Mouse (Mus musculus): ENCODE results near the gene Fam20b.
A peak's percentile ranks its signal among the peaks of the same experiment; 100 is the strongest.

Gene Fam20b

DNA sequence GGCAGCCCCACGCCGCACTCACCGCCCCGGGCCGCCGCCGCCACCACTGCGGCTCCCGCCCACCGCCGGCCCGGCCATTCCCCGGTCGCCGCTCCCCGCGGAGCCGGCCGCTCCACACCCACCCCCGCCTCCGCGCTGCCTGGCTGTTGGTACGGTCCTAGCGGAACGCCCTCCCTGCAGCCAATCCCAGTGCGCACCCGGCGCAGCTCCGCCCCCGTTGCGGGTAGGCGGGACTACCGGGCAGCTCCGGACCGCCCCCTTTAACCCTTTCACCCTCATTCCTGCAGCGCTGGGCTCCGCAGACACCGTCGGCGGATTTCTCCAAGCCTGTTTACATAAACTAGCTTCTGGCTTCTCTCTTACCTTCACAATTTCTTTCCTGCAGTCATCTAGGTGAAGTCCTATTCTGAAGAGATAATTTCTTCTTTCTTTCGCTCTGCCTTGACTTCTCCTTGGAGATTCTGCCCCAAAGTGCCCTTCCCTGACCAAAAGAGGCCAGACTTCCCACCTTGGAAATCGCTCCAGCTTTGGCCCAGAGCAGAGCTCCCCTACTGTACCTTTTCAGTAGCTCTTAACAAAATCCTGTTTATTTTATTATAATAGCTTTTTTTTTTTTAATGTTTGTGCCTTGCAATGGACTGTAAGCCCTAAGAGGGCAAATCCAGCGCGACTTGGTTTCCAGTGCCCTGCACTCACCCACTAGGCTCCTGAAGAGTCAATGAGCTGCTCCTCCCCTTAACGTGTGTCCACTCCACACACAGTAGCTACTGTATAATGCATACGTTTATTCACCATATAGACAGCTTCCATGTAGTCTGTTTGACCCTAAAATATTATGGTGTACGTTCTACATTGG, at the start of gene Fam20b:
Gene Fam20b, minus strand, starts transcription at position 137 of the 856 bp plus-strand sequence.
- peak; percentile 96 for DNase-seq (ENCODE audit: low read depth, low spot score)

GRCm38 (mm10) chr1:156765311-156765710, 46.4 kb upstream of the Fam20b start:
- no peak for DNase-seq (ENCODE audit: low read depth, low spot score)

DNA sequence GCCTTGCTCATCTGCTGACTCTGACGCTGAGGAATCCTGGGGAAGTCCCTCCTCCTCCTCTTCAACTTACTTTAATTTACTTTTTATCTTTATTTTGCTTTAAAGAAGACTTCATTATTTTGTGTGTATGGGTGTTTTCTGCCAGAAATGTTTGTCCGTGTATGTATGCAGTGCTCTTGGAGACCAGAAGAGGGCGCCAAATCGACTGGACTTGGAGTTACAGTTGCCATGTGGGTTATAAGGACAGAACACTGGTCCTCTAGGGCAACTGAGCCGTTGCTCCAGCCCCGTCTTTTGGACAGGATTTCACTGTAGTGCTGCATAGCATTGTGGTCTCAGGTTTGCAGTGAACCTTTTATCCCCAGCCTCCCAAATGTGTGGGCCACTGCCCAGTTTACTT, 45.7 kb upstream of the Fam20b start:
- DNase-seq (ENCODE audit: low read depth, low spot score): no peak

DNA sequence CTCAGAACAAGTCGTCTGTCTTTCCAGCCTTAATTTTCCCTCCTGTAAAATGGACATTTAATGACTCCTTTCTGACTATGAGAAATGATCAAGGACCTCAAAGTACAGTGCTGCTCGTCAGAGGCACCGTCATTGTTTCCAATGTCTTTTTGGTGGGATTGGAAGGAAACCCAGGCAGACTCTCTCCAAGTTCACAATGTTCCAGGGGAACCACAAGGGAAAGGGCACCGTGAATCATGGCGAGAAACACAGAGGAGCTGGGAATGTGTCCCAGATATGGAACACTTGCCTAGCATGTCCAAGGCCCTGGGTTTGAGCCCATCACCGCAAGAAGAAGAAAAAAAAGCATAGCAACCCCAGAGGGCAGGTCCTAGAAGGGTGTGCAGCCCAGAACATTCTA, 44.4 kb upstream of the Fam20b start:
- DNase-seq (ENCODE audit: low read depth, low spot score): no peak

GRCm38 (mm10) chr1:156761430-156761801, 42.5 kb upstream of the Fam20b start:
- DNase-seq (ENCODE audit: low read depth, low spot score): no peak

DNA sequence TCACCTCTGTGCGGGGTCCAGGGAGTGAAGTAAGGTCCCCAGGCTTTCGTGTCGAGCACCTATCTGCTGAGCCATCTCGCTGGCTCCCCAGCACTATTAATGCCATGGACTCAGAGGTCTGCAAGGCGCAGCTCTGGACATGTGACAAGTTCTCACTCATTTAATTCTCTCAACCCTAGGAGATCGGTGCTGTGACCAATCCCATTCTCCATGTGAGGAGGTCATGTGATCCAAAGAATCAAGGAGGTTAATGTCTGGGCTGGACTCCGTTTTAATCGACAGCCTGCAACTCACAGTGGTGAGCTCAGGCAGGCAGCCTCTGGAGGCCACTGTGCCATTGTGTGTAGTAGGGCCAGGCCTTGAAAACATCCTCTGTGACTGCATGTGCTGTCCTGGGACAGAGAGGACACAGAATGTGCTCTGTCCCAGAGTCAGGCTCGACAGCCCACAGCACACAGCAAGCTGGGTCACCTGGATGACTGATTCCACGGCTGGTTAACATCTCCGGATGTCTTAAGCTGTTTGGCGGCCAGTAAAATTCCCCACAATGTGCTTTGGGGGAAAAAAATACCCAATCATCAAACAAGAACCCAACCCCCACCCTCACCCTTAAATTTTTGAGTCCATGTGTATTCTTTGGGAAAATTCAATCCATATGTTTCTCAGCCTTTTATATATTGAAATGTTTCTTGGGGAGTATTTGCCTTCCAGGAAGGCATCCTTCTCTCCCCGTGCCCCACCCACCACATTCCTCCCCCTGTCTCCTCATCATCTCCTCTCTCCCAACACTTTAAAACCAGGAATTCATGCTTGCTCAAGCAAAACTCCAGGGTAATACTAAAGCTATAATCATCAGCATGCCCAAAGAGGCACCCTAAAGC, 41.9 kb upstream of the Fam20b start:
- no peak for DNase-seq (ENCODE audit: low read depth, low spot score)

DNA sequence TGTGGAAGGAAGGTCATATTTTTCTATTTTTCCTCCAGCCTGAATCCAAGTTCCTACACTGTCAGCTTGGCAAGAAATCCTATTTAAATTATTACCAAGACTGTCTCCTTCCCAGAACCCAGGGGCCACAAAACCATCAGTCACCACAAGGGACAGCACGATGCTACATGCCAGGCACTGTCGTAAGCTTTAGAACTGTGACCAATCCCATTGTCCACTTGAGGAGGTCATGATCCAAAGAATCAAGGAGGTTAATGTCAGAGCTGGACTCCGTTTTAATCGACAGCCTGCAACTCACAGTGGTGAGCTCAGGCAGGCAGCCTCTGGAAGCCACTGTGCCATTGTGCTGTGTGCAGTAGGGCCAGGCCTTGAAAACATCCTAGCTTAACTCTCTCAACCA, 39.4 kb upstream of the Fam20b start:
- DNase-seq (ENCODE audit: low read depth, low spot score): no peak

DNA sequence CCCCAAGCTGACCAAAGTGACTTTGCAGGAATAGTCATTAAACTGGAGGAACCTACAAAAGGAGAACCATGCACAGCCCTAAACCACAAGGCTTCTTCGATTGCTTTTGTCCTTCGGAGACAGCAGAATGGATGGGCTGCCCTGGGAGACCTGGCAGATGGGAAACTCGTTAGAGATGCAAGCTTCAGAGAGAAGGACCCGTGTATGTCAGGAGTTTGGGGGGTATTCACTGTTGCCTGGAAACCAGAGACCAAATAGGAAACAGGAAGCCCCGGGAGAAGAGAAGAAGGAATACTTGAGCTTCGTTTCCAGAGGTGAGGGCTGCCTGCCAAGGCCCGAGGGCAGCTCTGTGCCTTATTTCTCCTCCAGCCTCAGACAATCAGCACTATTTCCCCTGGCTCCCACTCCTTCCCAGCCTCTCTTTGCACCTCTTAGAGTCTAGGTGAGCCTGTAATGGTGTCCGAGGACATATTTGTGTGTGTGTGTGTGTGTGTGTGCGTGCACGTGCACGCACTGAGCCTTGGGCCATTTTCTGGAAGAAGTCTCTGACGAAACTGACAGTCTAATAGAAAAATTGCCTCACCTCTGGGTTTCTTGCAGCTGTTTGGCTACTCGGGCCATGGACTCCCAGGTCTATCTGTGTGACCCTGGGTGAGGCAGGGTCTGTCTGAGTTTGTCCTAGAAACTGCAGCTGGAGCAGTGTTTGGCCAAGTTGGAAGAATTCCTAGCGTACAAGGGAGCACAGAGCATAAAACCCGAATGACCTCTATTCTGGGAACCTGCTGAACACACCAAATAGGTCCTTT, 35.9 kb upstream of the Fam20b start:
- DNase-seq (ENCODE audit: low read depth, low spot score): no peak

DNA sequence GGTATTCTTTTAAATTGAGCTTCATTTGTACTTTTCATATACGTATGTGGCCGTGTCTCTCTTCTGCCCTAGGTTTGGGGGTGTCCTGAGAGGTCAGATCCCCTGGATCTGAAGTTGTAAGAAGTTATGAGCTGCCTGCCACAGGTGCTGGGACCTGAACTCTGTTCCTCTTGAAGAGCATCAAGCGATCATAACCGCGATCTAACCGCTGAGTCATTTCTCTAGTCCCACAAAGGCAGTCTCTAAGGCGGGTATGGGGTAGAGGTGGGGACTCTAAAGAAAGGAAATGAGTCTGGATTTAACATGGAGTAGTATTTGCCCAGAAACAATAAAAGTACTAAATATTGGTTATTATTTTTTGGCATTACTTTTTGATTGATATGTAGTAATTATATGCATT, 34.1 kb upstream of the Fam20b start:
- no peak for DNase-seq (ENCODE audit: low read depth, low spot score)

GRCm38 (mm10) chr1:156752020-156752724, 33.3 kb upstream of the Fam20b start:
- peak; percentile 80 for DNase-seq (ENCODE audit: low read depth, low spot score)

DNA sequence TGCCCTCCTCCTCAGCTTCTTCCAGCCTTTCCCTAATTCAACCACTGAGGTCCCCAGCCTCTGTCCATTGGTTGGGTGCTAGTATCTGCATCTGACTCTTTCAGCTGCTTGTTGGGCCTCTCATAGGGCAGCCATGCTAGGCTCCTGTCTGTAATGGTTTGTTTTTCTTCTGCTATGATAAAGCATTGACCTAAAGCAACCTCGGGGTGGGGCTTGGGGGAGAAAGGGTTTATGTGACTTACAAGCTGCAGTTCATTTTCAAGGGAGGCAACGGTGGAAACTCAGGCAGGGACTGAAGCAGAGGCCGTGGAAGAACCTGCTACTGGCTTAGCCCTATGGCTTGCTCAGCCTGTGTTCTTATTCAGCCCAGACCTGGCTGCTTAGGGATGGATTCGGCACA, 31.4 kb upstream of the Fam20b start:
- DNase-seq (ENCODE audit: low read depth, low spot score): no peak

DNA sequence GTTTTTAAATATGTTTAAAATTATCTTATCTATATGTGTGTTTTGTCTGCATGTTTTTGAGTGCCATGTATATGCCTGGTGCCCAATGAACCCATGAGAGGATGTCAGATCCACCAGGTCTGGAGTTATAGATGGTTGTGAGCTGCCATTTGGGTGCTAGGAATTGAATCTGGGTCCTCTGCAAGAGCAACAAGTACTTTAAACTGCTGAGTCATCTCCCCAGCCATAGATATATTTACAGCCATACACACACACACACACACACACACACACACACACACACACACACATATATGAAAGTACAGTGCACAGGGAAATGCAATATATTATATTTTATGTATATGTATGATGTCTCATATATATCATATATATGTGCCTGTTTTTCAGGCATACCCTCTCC, 30.2 kb upstream of the Fam20b start:
- DNase-seq (ENCODE audit: low read depth, low spot score): no peak

DNA sequence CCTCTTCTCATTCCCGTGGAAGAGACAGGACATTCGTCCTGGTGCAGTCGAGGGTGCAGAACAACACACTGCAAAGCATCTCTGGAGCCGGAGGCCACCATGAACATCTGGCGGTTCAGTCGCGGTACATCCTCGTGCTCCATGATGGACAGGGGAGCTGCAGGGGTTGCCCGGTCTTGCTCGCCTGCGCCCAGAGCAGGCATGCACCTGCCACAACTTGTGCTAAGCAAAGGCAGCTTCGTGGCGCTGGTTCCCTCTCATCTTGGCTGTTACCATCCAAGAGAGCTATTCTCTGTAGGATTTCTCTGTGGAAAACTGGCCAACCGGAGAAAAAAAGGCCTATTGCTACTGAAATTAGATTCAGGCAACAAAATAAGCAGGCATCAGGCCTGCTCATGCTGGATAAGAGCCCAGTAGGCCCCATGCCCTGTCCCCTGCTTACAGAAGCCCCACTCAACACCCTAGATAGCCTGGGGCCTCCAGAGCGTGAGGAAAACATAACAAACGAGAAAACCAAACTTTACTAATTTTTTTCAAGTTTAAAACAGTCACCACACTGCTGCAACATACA, 29.6 kb upstream of the Fam20b start:
- DNase-seq (ENCODE audit: low read depth, low spot score): no peak

DNA sequence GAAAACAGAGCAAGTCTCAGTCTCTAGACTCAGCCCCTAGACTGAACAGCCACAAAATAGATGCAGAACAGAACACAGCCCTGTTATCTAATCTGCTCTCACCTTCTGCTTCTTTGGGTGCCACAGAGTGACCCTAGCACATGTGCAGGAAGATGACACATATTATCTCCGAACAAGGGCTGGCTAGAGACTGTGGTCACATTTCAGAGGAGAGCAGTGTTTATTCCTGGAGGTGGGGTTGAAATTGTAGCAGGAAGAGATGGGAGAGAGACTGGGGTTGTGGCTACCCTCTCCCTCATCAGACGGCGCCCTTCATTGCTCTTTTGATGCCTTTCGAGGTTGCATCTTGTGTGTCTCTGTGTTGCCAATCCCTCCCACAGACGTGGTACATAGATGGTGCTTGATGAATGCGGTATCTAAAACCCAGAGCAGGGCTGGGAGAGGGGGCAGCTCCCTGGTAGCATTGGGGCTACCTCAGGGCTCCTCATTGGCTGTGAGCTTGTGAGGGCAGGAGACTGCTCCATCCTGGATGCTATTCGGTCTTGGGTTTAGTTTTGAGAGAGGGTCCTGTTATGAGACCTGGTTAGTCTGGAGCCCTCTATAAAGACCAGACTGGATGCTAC, 26.4 kb upstream of the Fam20b start:
- DNase-seq (ENCODE audit: low read depth, low spot score): no peak

- DNase-seq (ENCODE audit: low read depth, low spot score): peak; percentile 70
Observed at GRCm38 (mm10) chr1:156741482-156742411, 22.9 kb upstream of the Fam20b start.

DNA sequence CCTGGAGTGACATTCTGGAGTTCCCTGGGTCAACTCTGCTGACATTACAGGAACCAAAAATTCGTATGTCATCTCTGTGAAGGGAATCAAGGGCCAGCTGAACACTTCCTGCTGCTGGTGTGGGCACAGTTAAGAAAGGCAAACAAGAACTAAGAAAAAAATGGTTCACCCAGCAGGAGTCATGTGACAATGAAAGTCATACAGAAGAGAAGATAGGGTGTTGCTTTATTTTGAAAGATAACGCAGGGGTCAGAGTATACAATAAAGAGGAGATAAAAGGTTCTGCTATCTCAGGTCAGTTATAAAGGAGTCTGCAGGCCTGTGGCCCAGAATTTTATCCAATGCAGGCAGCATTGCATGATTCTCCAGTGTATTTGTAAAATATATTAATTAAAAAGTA, 16.9 kb upstream of the Fam20b start:
- no peak for DNase-seq (ENCODE audit: low read depth, low spot score)

DNA sequence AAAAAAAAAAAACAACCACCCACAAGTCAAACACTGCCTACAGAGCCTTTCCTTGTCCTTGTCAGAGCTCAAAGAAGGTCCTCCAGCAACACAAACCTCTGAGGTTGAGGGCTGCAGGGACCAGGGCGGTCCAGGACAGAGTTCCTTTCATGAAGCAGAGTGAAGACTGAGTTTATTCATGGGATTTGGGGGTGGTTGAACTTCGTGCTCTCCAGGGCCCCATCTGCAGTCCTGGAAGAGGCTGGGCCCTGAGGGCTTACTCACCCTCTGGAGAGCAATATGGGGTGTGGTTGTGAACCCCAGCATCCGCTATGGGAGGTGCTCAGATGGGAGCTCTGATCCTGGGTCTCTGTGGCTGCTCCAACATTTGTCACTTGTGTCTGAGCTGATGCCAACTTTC, 15.1 kb upstream of the Fam20b start:
- DNase-seq (ENCODE audit: low read depth, low spot score): no peak

DNA sequence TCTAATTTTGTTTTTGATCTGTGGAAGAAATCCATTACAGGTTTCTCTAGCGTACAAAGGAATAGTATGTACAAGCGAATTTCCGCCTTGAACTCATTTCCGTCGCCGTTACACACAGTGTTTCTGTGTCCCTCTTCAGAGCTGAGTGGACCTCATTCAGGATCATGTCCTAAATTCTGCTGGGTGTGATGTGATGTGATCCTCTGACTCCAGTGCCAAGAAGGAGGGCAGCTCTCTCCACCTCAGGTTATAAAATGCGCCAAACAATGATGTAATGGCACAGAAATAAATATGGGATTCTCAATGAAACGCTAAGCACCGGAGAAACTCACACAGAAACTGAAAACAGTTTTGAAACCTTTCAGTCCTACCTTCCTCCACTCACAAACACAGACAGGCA, 14.7 kb upstream of the Fam20b start:
- no peak for DNase-seq (ENCODE audit: low read depth, low spot score)

- DNase-seq (ENCODE audit: low read depth, low spot score): no peak
Observed at GRCm38 (mm10) chr1:156732996-156733395, 14.1 kb upstream of the Fam20b start.

Data from A20 (cell line).